Mouse (Mus musculus): ENCODE results near the gene Wif1. TPM values are rescaled to one million over a fixed set of nuclear protein-coding genes. Genes with fewer than 3 reads are reported as not detected.

The Wif1 gene
- total and polyA plus RNA-seq, 3 experiments: not detected

GRCm38 (mm10) chr10:121022951-121023350 lies 10.8 kb upstream of the Wif1 start:
- H3K27me3 ChIP-seq (replicated peaks): no peaks in the 10 kb centered on the region
- peaks cover 0 to 3% of the 10 kb centered on the region in 2 experiments; a peak in 2 of 4 replicates for H3K4me1 ChIP-seq (ENCODE audit: control insufficient read depth in 1 of 2, insufficient read depth in 2 of 2)
- DNase-seq (ENCODE audit: extremely low read depth): no peak
- H3K9ac ChIP-seq (ENCODE audit: insufficient read depth, low read depth): no peak overlapping the region
- H3K79me2 ChIP-seq (replicated peaks; ENCODE audit: control insufficient read depth, extremely low read depth, insufficient read depth, poor library complexity, severe bottlenecking): no peaks in the 10 kb centered on the region
- in situ Hi-C loops (cut with MboI; ENCODE audit: low pct_ligation_motif_present, low pct_unique_long_range_greater_than_20kb, low sequenced_read_pairs) (no loop called here), dilution Hi-C loops (cut with MboI; ENCODE audit: extremely low pct_ligation_motif_present, extremely low pct_unique_long_range_greater_than_20kb, low sequenced_read_pairs) (no loop called here)
- no peak overlapping the region for H3K27ac ChIP-seq (ENCODE audit: insufficient read depth, low read depth)
- peaks cover 2% of the 10 kb centered on the region for H3K9me3 ChIP-seq (replicated peaks; ENCODE audit: low read length)
- H3K4me2 ChIP-seq (ENCODE audit: insufficient read depth, low read depth, poor library complexity, severe bottlenecking): no peak overlapping the region
- no peaks in the 10 kb centered on the region for H3K36me3 ChIP-seq (replicated peaks in 1 of 2; ENCODE audit: control insufficient read depth in 1 of 2, insufficient read depth in 1 of 2, low read length in 1 of 2)
- TF ChIP-seq NRF1 (IDR thresholded peaks at IDR 0.05; ENCODE audit: low read depth, low read length): no peak
- TF ChIP-seq TBP (conservative IDR thresholded peaks at IDR 0.05; ENCODE audit: low read depth, low read length): no peak
- no peak for TF ChIP-seq ZMIZ1 (IDR thresholded peaks at IDR 0.05; ENCODE audit: low read depth, low read length)
- no peak overlapping the region for H3K4me3 ChIP-seq (replicated peaks in 1 of 3; ENCODE audit: low read depth in 2 of 3, low read length in 2 of 3, poor library complexity in 1 of 3)

GRCm38 (mm10) chr10:121031802-121032201 lies 2.0 kb upstream of the Wif1 start:
- Histone ChIP-seq H3K27me3 (replicated peaks) (peaks cover 6% of the 10 kb centered on the region), H3K4me2 (ENCODE audit: insufficient read depth, low read depth, poor library complexity, severe bottlenecking) (peak overlapping the region; percentile 82), H3K4me1 (ENCODE audit: control insufficient read depth in 1 of 2, insufficient read depth in 2 of 2) (peaks cover 5 to 9% of the 10 kb centered on the region in 2 experiments), H3K27ac (ENCODE audit: insufficient read depth, low read depth) (no peak overlapping the region), H3K9me3 (replicated peaks; ENCODE audit: low read length) (no peaks in the 10 kb centered on the region), H3K4me3 (replicated peaks in 1 of 3; ENCODE audit: low read depth in 2 of 3, low read length in 2 of 3, poor library complexity in 1 of 3) (no peak overlapping the region), H3K79me2 (replicated peaks; ENCODE audit: control insufficient read depth, extremely low read depth, insufficient read depth, poor library complexity, severe bottlenecking) (no peaks in the 10 kb centered on the region), H3K36me3 (replicated peaks in 1 of 2; ENCODE audit: control insufficient read depth in 1 of 2, insufficient read depth in 1 of 2, low read length in 1 of 2) (no peaks in the 10 kb centered on the region), H3K9ac (ENCODE audit: insufficient read depth, low read depth) (no peak overlapping the region)
- TF ChIP-seq CHD2 (IDR thresholded peaks at IDR 0.05; ENCODE audit: low read length): no peak
- TF ChIP-seq E2F4 (IDR thresholded peaks at IDR 0.05; ENCODE audit: insufficient replicate concordance, low read depth, low read length): no peak
- no peak; the same call in 1 of the 2 replicates for TF ChIP-seq SIN3A (IDR thresholded peaks at IDR 0.05; ENCODE audit: low read length)
- peak; percentile 34 to 78; a peak in 3 of 4 replicates for TF ChIP-seq CTCF (conservative IDR thresholded peaks at IDR 0.05 in 1 of 2, IDR thresholded peaks at IDR 0.05 in 1 of 2; ENCODE audit: low read depth in 2 of 2, low read length in 2 of 2)
- peak; percentile 19; the same call in 1 of the 2 replicates for TF ChIP-seq ELF1 (IDR thresholded peaks at IDR 0.05; ENCODE audit: low read depth, low read length)
- no peak for TF ChIP-seq ZMIZ1 (IDR thresholded peaks at IDR 0.05; ENCODE audit: low read depth, low read length)
- no peak for TF ChIP-seq MEF2A (IDR thresholded peaks at IDR 0.05; ENCODE audit: borderline replicate concordance, low read depth, low read length)
- TF ChIP-seq TCF12 (IDR thresholded peaks at IDR 0.05; ENCODE audit: low read depth, low read length): no peak
- peak; percentile 47 for TF ChIP-seq RAD21 (IDR thresholded peaks at IDR 0.05; ENCODE audit: low read depth, low read length)
- no peak for TF ChIP-seq KAT2A (IDR thresholded peaks at IDR 0.05; ENCODE audit: insufficient replicate concordance, low read length)
- TF ChIP-seq JUND (conservative IDR thresholded peaks at IDR 0.05; ENCODE audit: low read depth, low read length): no peak; the same call in 1 of the 2 replicates
- peak; percentile 15; the same call in 1 of the 2 replicates for TF ChIP-seq IRF4 (IDR thresholded peaks at IDR 0.05; ENCODE audit: low read depth, low read length)
- peak; percentile 39 for TF ChIP-seq SMC3 (IDR thresholded peaks at IDR 0.05; ENCODE audit: low read depth, low read length)
- no peak for TF ChIP-seq GABPA (IDR thresholded peaks at IDR 0.05; ENCODE audit: insufficient replicate concordance, low read depth, low read length)
- no peak for TF ChIP-seq ZKSCAN1 (IDR thresholded peaks at IDR 0.05; ENCODE audit: borderline replicate concordance, low read depth, low read length)
- in situ Hi-C loops (cut with MboI; ENCODE audit: low pct_ligation_motif_present, low pct_unique_long_range_greater_than_20kb, low sequenced_read_pairs) (no loop called here), dilution Hi-C loops (cut with MboI; ENCODE audit: extremely low pct_ligation_motif_present, extremely low pct_unique_long_range_greater_than_20kb, low sequenced_read_pairs) (no loop called here)
- peak; percentile 67 for DNase-seq (ENCODE audit: extremely low read depth)

Data from CH12.LX (cell line).